Mouse (Mus musculus): ENCODE measurements around the gene Ppp3r2. TPM values are rescaled to one million over a fixed set of nuclear protein-coding genes. Genes with fewer than 3 reads are reported as not detected.

The Ppp3r2 gene
- polyA plus RNA-seq, 1 experiment from 2014 or later: 0.42 TPM

DNA sequence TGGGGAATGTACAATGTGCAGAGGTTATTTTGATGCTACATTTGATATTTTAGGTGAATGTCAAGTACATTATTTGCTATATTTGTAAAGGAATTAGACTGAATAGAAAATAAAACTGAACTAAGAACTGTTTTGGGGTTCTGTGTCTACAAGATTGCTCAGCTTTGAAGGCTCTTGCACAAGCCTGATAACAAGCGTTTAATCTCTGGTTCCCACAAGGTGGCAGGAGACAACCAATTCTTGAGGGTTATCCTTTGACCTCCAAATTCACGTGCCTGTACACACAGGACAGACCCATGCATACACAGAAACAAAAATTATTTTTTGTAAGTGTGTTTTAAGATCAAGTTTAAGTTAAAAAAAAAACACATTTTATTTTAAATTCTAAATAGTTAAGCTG, 41.9 kb downstream of the Ppp3r2 start:
- Histone ChIP-seq H3K27ac (no peak overlapping the region), H3K9me3 (no peaks in the 10 kb centered on the region), H3K9ac (no peak overlapping the region), H3K36me3 (peaks cover 73% of the 10 kb centered on the region), H3K4me2 (no peak overlapping the region), H3K4me1 (replicated peaks) (no peaks in the 10 kb centered on the region), H3K4me3 (no peak overlapping the region), H3K27me3 (no peaks in the 10 kb centered on the region)
- no peak for ATAC-seq (ENCODE audit: low FRiP score)
- 76% methylated on average over 2 of the region's 2 CpGs for WGBS

DNA sequence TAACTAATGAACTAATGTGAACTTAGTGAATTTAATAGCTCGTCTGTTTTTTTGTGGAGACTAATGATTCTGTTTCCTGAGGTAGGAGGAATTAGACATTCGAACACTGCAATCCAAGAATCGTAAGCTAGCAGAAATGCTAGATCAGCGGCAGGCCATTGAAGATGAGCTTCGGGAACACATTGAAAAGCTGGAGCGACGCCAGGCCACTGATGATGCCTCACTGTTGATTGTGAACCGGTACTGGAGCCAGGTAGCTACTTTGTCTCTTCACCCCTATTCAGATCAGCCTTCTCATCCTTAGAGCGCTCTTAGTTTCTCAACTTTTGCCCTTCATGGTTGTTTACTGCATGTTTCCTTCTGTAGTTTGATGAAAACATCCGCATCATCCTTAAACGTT, 44.0 kb downstream of the Ppp3r2 start:
- Histone ChIP-seq H3K9me3 (no peaks in the 10 kb centered on the region), H3K4me3 (no peak overlapping the region), H3K9ac (no peak overlapping the region), H3K4me2 (no peak overlapping the region), H3K36me3 (peaks cover 70% of the 10 kb centered on the region), H3K27me3 (no peaks in the 10 kb centered on the region), H3K27ac (no peak overlapping the region), H3K4me1 (replicated peaks) (peaks cover 17% of the 10 kb centered on the region)
- WGBS: 93% methylated on average over 11 of the region's 11 CpGs
- no peak for ATAC-seq (ENCODE audit: low FRiP score)

DNA sequence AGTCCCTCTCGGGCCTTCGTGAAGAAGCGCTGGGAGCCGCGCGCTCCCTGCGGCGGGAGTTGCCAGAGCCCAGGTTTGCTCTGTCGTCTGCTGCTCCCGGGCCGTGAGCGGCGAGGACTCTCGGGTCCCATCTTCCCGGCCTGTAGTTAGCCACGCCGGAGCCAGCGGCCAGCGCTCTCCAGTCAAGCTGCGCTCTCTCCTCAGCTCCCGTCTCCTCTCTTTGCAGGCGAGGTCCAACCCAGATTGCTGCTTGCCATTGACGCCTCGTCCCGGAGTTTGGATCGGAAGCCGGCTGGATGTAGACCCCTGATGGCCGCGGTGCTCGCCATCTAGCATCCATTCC, 49.7 kb downstream of the Ppp3r2 start:
- H3K4me3 ChIP-seq: peak overlapping the region; percentile 81
- H3K36me3 ChIP-seq: peaks cover 36% of the 10 kb centered on the region
- ATAC-seq (ENCODE audit: low FRiP score): peak; percentile 86
- peak overlapping the region; percentile 92 for H3K27ac ChIP-seq
- under 1% methylated on average over 30 of the region's 30 CpGs for WGBS
- H3K27me3 ChIP-seq: no peaks in the 10 kb centered on the region
- H3K9me3 ChIP-seq: no peaks in the 10 kb centered on the region
- H3K4me1 ChIP-seq (replicated peaks): peaks cover 20% of the 10 kb centered on the region
- H3K4me2 ChIP-seq: peak overlapping the region; percentile 82
- H3K9ac ChIP-seq: peak overlapping the region; percentile 85

DNA sequence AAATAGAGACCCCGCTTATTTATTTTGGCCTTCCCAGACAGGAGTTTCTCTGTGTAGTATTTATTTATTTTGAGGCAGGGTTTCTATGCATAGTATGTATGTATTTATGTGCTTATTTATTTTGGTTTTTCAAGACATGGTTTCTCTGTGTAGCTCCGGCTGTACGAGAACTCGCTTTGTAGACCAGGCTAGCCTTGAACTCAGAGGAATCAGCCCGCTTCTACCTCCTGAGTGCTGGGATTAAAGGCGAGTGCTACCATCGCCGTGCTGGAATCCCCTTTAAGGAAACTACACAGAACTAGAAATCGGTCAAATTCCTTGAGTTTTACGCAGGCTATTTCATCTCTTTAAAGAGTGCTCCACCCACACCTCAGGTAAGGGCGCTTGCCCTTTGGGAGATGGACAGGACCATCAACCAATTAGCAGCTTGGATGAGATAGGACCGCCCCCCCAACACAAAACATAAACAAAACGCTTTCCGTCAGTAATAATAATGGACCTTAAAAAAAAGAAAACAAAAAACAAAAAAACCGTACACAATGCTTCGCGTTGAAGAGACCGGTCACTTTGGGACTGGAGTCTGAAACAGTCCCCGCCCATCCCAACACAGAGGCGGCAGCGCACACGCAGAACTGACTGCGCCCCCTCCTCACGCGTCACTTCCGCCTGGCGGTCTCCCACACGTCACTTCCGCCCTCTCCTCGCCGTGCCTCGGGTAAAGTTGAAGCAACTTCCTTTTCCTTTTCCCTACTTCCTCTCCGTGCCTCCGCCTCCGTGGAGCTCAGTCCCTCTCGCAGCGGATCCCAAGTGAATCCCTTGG, 50.3 kb downstream of the Ppp3r2 start, which contains the start of gene Rnf20:
TSS of gene Rnf20 (plus strand) at position 688 of the 820 bp plus-strand sequence.
- 4% methylated on average over 37 of the region's 37 CpGs for WGBS
- H3K36me3 ChIP-seq: peaks cover 30% of the 10 kb centered on the region
- H3K9ac ChIP-seq: peak within 1 kb of the TSS; percentile 85
- H3K9me3 ChIP-seq: no peaks in the 10 kb centered on the region
- H3K4me1 ChIP-seq (replicated peaks): peaks cover 20% of the 10 kb centered on the region
- H3K4me2 ChIP-seq: peak within 1 kb of the TSS; percentile 82
- peak within 1 kb of the TSS; percentile 92 for H3K27ac ChIP-seq
- no peaks in the 10 kb centered on the region for H3K27me3 ChIP-seq
- peak within 1 kb of the TSS; percentile 81 for H3K4me3 ChIP-seq
- ATAC-seq (ENCODE audit: low FRiP score): peak; percentile 97

DNA sequence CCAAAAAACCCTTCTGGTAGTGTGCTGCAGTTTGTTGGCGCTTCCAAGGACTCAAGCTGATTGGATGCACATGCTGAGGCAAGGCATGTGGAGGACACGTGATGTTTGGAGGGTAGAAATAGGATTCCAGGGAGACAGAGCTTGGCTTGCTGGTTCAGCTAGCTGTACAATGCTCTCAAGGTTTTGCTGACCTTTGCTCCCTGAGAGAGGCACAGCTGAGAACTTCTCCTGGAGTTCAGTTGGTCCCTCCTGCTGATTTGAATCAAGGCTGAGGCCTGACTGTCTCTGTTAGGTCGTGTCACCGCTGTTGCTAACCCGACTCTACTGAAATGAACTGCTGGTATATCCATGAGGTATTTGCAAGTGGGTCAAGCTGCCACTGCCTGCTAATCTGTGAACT, 52.9 kb downstream of the Ppp3r2 start:
- H3K4me1 ChIP-seq (replicated peaks): peaks cover 12% of the 10 kb centered on the region
- no peak overlapping the region for H3K4me2 ChIP-seq
- no peak overlapping the region for H3K27ac ChIP-seq
- no peaks in the 10 kb centered on the region for H3K9me3 ChIP-seq
- peaks cover 5% of the 10 kb centered on the region; the same call in 1 of the 2 replicates for H3K36me3 ChIP-seq
- no peak overlapping the region for H3K9ac ChIP-seq
- no peaks in the 10 kb centered on the region for H3K27me3 ChIP-seq
- WGBS: 75% methylated on average over 5 of the region's 5 CpGs
- no peak overlapping the region for H3K4me3 ChIP-seq
- ATAC-seq (ENCODE audit: low FRiP score): no peak

Other genes with a start within 250 kb of the Ppp3r2 start
- not detected in 2 replicates for gene Acnat1, start 208.1 kb downstream of the Ppp3r2 start, polyA plus RNA-seq (2015; fragmentation: Nextera tagmentation; extraction: Ambion mirVana)
- gene Baat, start 175.5 kb downstream of the Ppp3r2 start, polyA plus RNA-seq (2015; fragmentation: Nextera tagmentation; extraction: Ambion mirVana): 0.13 TPM in 1 of 2 replicates, not detected in the other
- 76.9 and 78.8 TPM in 2 replicates for gene Mrpl50, start 160.9 kb downstream of the Ppp3r2 start, polyA plus RNA-seq (2015; fragmentation: Nextera tagmentation; extraction: Ambion mirVana)
- 13.5 and 13.7 TPM in 2 replicates for gene Zfp189, start 160.8 kb downstream of the Ppp3r2 start, polyA plus RNA-seq (2015; fragmentation: Nextera tagmentation; extraction: Ambion mirVana)
- 0.19 TPM in 1 of 2 replicates, not detected in the other for gene Aldob, start 132.5 kb downstream of the Ppp3r2 start, polyA plus RNA-seq (2015; fragmentation: Nextera tagmentation; extraction: Ambion mirVana)
- gene Tmem246, start 84.1 kb downstream of the Ppp3r2 start, polyA plus RNA-seq (2015; fragmentation: Nextera tagmentation; extraction: Ambion mirVana): 62.7 and 67.1 TPM in 2 replicates
- 57.8 and 58.4 TPM in 2 replicates for gene Rnf20, start 50.0 kb downstream of the Ppp3r2 start, polyA plus RNA-seq (2015; fragmentation: Nextera tagmentation; extraction: Ambion mirVana)
- 10.7 and 11.5 TPM in 2 replicates for gene Grin3a, start 163.7 kb upstream of the Ppp3r2 start, polyA plus RNA-seq (2015; fragmentation: Nextera tagmentation; extraction: Ambion mirVana)

Measured in hindbrain, embryonic 13.5 days (tissue).